Mouse (Mus musculus) intestine, embryonic 16.5 days (tissue): ENCODE measurements at regions not wholly inside any gene's neighbourhood (a gene's known extent, or its start where the extent isn't known, plus 50 kb on each side); places are given as distances from the start of the nearest gene placed in this dataset.
"Not testable (repeated sequence)": the region's sequence is repeated elsewhere in the genome, so short reads cannot be mapped to it uniquely, and the experiment has no call there.

ENCODE experiments used
- ATAC-seq: fragments of 200-750 bp; cut with Nextera tagmentation; 2 replicates; pipeline ENCODE4 v1.8.0; 2017; ENCODE audit warnings: moderate TSS enrichment, moderate library complexity
- H3K27ac ChIP-seq: fragments of 300-500 bp; sonication (generic); 2 replicates; pipeline ENCODE4 v1.5.1; 2014; ENCODE audit warnings: mild to moderate bottlenecking, low read length
- H3K27me3 ChIP-seq: fragments of 300-500 bp; sonication (generic); replicated peaks from 2 replicates; pipeline ENCODE4 v1.6.1; 2014; ENCODE audit warnings: low read length, control low read depth, mixed read lengths; ENCODE audit not compliant: control insufficient read depth, insufficient read depth
- H3K36me3 ChIP-seq: fragments of 300-500 bp; sonication (generic); 2 replicates; pipeline ENCODE4 v1.6.1; 2014; ENCODE audit warnings: low read length, control low read depth; ENCODE audit not compliant: control insufficient read depth, insufficient read depth
- H3K4me1 ChIP-seq: fragments of 300-500 bp; sonication (generic); 2 replicates; pipeline ENCODE4 v1.6.1; 2014; ENCODE audit warnings: low read length, control low read depth, mixed read lengths; ENCODE audit not compliant: control insufficient read depth, insufficient read depth
- H3K4me2 ChIP-seq: fragments of 300-500 bp; sonication (generic); 2 replicates; pipeline ENCODE4 v1.6.1; 2014; ENCODE audit warnings: low read depth, low read length, control low read depth
- H3K4me3 ChIP-seq: fragments of 300-500 bp; sonication (generic); 2 replicates; pipeline ENCODE4 v1.5.1; 2014; ENCODE audit warnings: mild to moderate bottlenecking, low read length
- H3K9ac ChIP-seq: fragments of 300-500 bp; sonication (generic); 2 replicates; pipeline ENCODE4 v1.6.1; 2014; ENCODE audit warnings: low read depth, low read length
- H3K9me3 ChIP-seq: fragments of 300-500 bp; sonication (generic); 2 replicates; pipeline ENCODE4 v1.6.1; 2016; ENCODE audit warnings: low read length, control low read depth; ENCODE audit not compliant: control insufficient read depth
- WGBS: fragments of 180-500 bp; shearing (Covaris S2); extraction: QIAGEN DNeasy Blood & Tissue Kit; methylation state at CpG from one replicate; pipeline ENCODE4 v1.1.7; 2014; 5-methylcytosine and 5-hydroxymethylcytosine counted together

- Histone ChIP-seq H3K9me3 (no peaks in the 10 kb centered on the region), H3K4me3 (no peak overlapping the region), H3K27me3 (no peaks in the 10 kb centered on the region), H3K27ac (no peak overlapping the region), H3K4me2 (no peak overlapping the region), H3K9ac (no peak overlapping the region), H3K4me1 (no peaks in the 10 kb centered on the region), H3K36me3 (no peaks in the 10 kb centered on the region)
- no peak for ATAC-seq
- 74% methylated on average over 5 of the region's 5 CpGs for WGBS
These were observed 52.8 kb upstream of the Tmem17 start for GRCm38 (mm10) chr11:22458951-22459703.

GRCm38 (mm10) chr11:22461019-22461735, 50.7 kb upstream of the Tmem17 start:
- ATAC-seq, H3K36me3 ChIP-seq, H3K4me1 ChIP-seq, H3K4me3 ChIP-seq, H3K27me3 ChIP-seq, H3K9me3 ChIP-seq, H3K4me2 ChIP-seq, H3K27ac ChIP-seq, H3K9ac ChIP-seq: not testable (repeated sequence)
- 88% methylated on average over 8 of the region's 8 CpGs for WGBS
